Mouse (Mus musculus) hindbrain, embryonic 11.5 days (tissue): ENCODE data around the gene Rprd1b. TPM values are rescaled to one million over a fixed set of nuclear protein-coding genes. Genes with fewer than 3 reads are reported as not detected.

Source experiments
- ATAC-seq: fragments of 200-750 bp; cut with Nextera tagmentation; 2 replicates; pipeline ENCODE4 v1.8.0; 2017; ENCODE audit warnings: mild to moderate bottlenecking, moderate TSS enrichment, moderate library complexity; ENCODE audit not compliant: low FRiP score
- DNase-seq: peaks from one replicate; pipeline ENCODE4 v3.0.0-alpha.2; 2015; ENCODE audit warnings: low spot score
- H3K27ac ChIP-seq: fragments of 300-500 bp; sonication (generic); 2 replicates; pipeline ENCODE4 v1.5.1; 2014; ENCODE audit warnings: mild to moderate bottlenecking, low read depth, low read length
- H3K27me3 ChIP-seq: fragments of 300-500 bp; sonication (generic); 2 replicates; pipeline ENCODE4 v1.6.1; 2014; ENCODE audit warnings: mild to moderate bottlenecking, low read length, moderate library complexity, mixed read lengths; ENCODE audit not compliant: control insufficient read depth, insufficient read depth
- H3K36me3 ChIP-seq: fragments of 300-500 bp; sonication (generic); 2 replicates; pipeline ENCODE4 v1.6.1; 2014; ENCODE audit warnings: mild to moderate bottlenecking, low read length, moderate library complexity, mixed read lengths; ENCODE audit not compliant: control insufficient read depth, insufficient read depth
- H3K4me1 ChIP-seq: fragments of 300-500 bp; sonication (generic); replicated peaks from 2 replicates; pipeline ENCODE4 v1.6.1; 2014; ENCODE audit warnings: low read length, mixed read lengths; ENCODE audit not compliant: control insufficient read depth, insufficient read depth
- H3K4me2 ChIP-seq: fragments of 300-500 bp; sonication (generic); replicated peaks from 2 replicates; pipeline ENCODE4 v1.6.1; 2014; ENCODE audit warnings: mild to moderate bottlenecking, low read depth, low read length
- H3K4me3 ChIP-seq: fragments of 300-500 bp; sonication (generic); 2 replicates; pipeline ENCODE4 v1.5.1; 2014; ENCODE audit warnings: low read depth, low read length
- H3K9ac ChIP-seq: fragments of 300-500 bp; sonication (generic); 2 replicates; pipeline ENCODE4 v1.6.1; 2014; ENCODE audit warnings: low read depth, low read length
- H3K9me3 ChIP-seq: fragments of 300-500 bp; sonication (generic); 2 replicates; pipeline ENCODE4 v1.6.1; 2016; ENCODE audit warnings: low read length; ENCODE audit not compliant: control insufficient read depth
- WGBS: fragments of 180-500 bp; shearing (Covaris S2); extraction: QIAGEN DNeasy Blood & Tissue Kit; methylation state at CpG from one replicate; pipeline ENCODE4 v1.1.7; 2014; 5-methylcytosine and 5-hydroxymethylcytosine counted together
- polyA plus RNA-seq: library from polyadenylated mRNA; unstranded; fragments of >200 nt; fragmentation: Nextera tagmentation; extraction: Ambion mirVana; gene quantifications from 2 replicates; pipeline ENCODE4 v1.2.1, GENCODE M21; 2014

The Rprd1b gene
- polyA plus RNA-seq, 1 experiment from 2014 or later = 67.4 TPM

DNA sequence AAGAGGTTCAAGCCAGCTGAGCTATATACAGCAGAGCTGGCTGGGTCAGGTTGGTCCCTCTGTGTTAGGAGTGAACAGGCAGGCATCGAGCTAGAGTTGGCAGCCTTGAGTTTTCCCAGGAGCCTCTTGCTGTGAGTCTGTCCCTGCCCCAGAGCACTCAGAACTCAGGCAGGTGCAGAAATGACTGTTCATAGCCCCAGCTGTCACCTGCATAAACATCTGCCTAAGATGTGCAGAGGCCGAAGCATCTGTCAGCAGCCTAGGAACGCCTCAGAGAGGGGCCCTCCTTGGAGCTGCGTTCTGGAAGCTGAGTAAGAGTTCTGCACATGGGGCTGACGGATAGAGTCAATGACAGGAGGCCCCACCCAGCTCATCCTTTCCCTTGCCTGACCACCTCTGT, 86.6 kb downstream of the Rprd1b start:
- H3K27me3 ChIP-seq = no peaks in the 10 kb centered on the region
- no peaks in the 10 kb centered on the region; the same call in 1 of the 2 replicates for H3K4me1 ChIP-seq
- no peak overlapping the region for H3K4me2 ChIP-seq
- WGBS = 65% methylated on average over 5 of the region's 5 CpGs
- no peak overlapping the region for H3K4me3 ChIP-seq
- H3K9ac ChIP-seq = no peak overlapping the region
- ATAC-seq (no peak), DNase-seq (no peak)
- no peaks in the 10 kb centered on the region for H3K36me3 ChIP-seq
- H3K9me3 ChIP-seq = no peaks in the 10 kb centered on the region
- H3K27ac ChIP-seq = no peak overlapping the region

DNA sequence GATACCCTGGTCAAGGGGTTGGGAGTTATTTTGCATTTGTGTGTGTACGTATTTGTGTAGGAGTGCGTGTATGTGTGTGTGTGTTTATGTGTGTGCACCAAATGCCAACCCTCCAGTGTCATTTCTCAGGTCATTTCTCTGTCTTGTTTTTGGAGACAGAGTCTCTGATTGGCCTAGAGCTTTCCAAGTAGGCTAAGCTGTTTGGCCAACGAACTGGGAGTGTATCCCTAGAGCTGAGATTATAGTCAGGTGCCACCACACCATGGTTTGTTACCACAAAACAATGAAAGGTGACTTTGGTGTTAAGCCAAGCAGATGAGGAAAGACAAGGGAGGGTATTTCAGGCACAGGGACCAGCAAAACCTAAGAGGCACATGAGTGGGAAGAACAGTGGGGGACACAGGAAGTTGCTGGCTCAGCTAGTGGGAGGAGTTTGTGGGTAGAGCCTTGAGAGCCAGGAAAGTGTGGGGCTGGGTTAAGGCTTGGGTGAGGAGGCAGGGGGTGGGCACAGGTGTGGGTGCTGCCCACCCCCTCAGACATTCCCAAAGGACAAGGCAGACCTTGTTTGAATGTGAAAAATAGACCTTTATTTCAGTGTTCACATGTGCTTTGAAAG, 87.6 kb downstream of the Rprd1b start:
- Histone ChIP-seq H3K36me3 (no peaks in the 10 kb centered on the region), H3K27me3 (no peaks in the 10 kb centered on the region), H3K9ac (no peak overlapping the region), H3K4me3 (no peak overlapping the region), H3K4me2 (no peak overlapping the region), H3K27ac (no peak overlapping the region), H3K4me1 (no peaks in the 10 kb centered on the region; the same call in 1 of the 2 replicates), H3K9me3 (no peaks in the 10 kb centered on the region)
- 90% methylated on average over 3 of the region's 3 CpGs for WGBS
- ATAC-seq (no peak), DNase-seq (no peak)

GRCm38 (mm10) chr2:158116653-158117052, 88.4 kb downstream of the Rprd1b start:
- Histone ChIP-seq H3K4me2 (no peak overlapping the region), H3K27ac (no peak overlapping the region), H3K27me3 (no peaks in the 10 kb centered on the region), H3K9ac (no peak overlapping the region), H3K36me3 (no peaks in the 10 kb centered on the region), H3K4me1 (no peaks in the 10 kb centered on the region; the same call in 1 of the 2 replicates), H3K4me3 (no peak overlapping the region), H3K9me3 (no peaks in the 10 kb centered on the region)
- ATAC-seq (no peak), DNase-seq (no peak)
- 60% methylated on average over 6 of the region's 6 CpGs for WGBS

DNA sequence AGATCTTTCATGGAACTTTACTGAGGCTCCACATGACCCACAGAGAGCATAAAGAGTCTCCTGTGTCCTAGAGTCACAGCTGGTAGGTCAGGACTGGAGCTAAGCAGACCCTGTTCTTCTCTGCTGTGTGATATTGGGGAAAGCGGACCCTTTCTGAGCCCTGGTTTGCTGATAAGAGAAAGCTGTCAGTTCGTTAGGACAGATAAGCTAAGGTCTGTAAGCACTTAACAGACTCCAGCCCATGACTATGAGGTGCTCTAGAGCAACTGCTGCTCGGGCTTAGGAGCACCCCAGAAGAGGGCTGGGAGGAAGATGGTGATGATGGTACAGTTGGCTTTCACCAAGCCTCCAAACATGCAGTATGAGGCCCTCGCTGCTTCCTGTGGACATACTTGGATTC, 90.8 kb downstream of the Rprd1b start:
- no peak overlapping the region for H3K4me3 ChIP-seq
- no peak overlapping the region for H3K27ac ChIP-seq
- H3K27me3 ChIP-seq = no peaks in the 10 kb centered on the region
- no peak overlapping the region for H3K9ac ChIP-seq
- no peaks in the 10 kb centered on the region for H3K36me3 ChIP-seq
- no peak for ATAC-seq
- no peaks in the 10 kb centered on the region; the same call in 1 of the 2 replicates for H3K4me1 ChIP-seq
- 85% methylated on average over 4 of the region's 4 CpGs for WGBS
- no peak overlapping the region for H3K4me2 ChIP-seq
- no peaks in the 10 kb centered on the region for H3K9me3 ChIP-seq
- no peak for DNase-seq

GRCm38 (mm10) chr2:158120211-158120610, 91.9 kb downstream of the Rprd1b start:
- H3K4me1 ChIP-seq = no peaks in the 10 kb centered on the region; the same call in 1 of the 2 replicates
- ATAC-seq = no peak

DNA sequence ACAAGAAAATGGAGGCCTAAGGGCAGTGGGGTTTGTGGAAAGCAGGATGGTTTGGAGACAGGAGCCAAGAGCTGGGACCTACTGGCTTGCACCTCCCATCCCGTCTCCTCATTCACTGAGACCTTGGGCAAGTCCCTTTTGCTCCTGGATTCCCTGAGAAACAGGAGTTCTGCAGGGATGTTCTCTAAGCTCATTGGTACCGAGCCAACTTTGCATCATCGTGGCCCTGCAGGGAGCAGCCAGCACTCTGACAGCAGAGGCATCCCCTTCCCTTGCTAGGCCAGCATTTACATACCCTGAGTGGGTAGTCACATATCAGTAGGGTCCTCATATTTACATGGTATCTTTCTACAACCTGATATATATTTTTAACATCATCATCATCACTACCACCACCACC, 92.6 kb downstream of the Rprd1b start:
- no peaks in the 10 kb centered on the region for H3K27me3 ChIP-seq
- no peak overlapping the region for H3K4me3 ChIP-seq
- no peaks in the 10 kb centered on the region for H3K36me3 ChIP-seq
- H3K4me2 ChIP-seq = no peak overlapping the region
- WGBS = 88% methylated on average over 3 of the region's 3 CpGs
- no peak for ATAC-seq
- no peak for DNase-seq
- H3K4me1 ChIP-seq = no peaks in the 10 kb centered on the region; the same call in 1 of the 2 replicates
- H3K27ac ChIP-seq = no peak overlapping the region
- H3K9ac ChIP-seq = no peak overlapping the region
- H3K9me3 ChIP-seq = no peaks in the 10 kb centered on the region

More at GRCm38 (mm10) chr2:158120211-158120610, 91.9 kb downstream of the Rprd1b start:
- Histone ChIP-seq H3K9ac (no peak overlapping the region), H3K36me3 (no peaks in the 10 kb centered on the region), H3K27me3 (no peaks in the 10 kb centered on the region), H3K4me3 (no peak overlapping the region), H3K4me2 (no peak overlapping the region), H3K27ac (no peak overlapping the region), H3K9me3 (no peaks in the 10 kb centered on the region)
- WGBS = 88% methylated on average over 8 of the region's 8 CpGs
- no peak for DNase-seq

DNA sequence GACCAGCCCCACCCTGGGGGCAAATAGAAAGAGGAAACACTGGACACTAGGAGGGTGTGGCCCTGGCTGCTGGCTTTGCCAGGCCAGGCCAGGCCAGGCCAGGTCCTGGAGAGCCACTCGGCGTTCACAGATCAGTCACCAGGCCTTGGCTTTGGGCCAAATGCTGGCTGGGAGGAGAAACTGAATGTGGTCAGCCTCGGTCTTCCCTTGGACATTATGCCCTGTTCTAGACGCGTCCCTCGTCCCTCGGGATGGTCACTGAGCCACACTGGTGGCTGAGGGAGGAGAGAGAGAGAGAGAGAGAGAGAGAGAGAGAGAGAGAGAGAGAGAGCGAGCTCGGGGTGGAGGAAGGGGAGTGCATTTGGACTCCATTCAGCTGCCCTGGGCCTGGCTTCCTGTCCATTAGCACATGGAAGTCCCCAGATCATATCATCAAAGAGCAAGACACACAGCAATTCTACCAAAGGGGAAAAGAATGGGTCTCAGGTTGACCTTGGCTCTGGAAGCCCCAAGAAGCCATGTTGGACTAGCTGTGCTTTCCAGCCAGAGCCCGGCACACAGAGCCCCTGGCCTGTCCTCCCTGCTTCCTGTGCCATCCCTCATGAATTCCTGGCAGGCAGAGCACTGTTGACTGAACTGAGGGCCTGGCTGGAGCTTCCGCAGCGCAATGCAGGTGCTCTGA, 93.5 kb downstream of the Rprd1b start:
- H3K9me3 ChIP-seq = no peaks in the 10 kb centered on the region
- DNase-seq = no peak
- H3K27ac ChIP-seq = no peak overlapping the region
- no peaks in the 10 kb centered on the region for H3K27me3 ChIP-seq
- H3K4me2 ChIP-seq = no peak overlapping the region
- no peaks in the 10 kb centered on the region; the same call in 1 of the 2 replicates for H3K4me1 ChIP-seq
- no peak overlapping the region for H3K4me3 ChIP-seq
- 90% methylated on average over 12 of the region's 12 CpGs for WGBS
- no peak overlapping the region for H3K9ac ChIP-seq
- no peak for ATAC-seq
- H3K36me3 ChIP-seq = no peaks in the 10 kb centered on the region

DNA sequence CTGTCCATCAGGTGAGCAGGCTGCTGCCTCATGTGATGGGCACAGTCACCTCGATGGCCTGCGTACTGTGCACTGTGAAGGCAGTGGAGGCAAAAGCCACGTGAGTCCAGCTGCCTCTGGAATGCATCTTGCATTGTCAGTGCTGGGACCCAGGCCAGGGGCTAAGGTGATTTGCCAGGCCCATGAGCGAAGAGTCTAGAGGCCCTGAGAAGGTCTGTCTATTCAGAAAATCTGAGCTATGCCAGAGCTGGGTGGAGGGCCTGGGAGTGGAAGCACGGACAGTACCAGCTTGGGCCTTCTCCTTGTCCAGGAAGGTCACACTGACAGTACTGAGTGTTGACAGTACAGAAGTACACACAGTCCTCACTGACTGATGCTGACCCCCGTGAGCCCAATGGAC, 94.5 kb downstream of the Rprd1b start:
- H3K9me3 ChIP-seq = no peaks in the 10 kb centered on the region
- no peak overlapping the region for H3K4me3 ChIP-seq
- H3K9ac ChIP-seq = no peak overlapping the region
- WGBS = 85% methylated on average over 6 of the region's 6 CpGs
- DNase-seq = no peak
- H3K4me1 ChIP-seq = no peaks in the 10 kb centered on the region; the same call in 1 of the 2 replicates
- H3K27ac ChIP-seq = no peak overlapping the region
- no peak for ATAC-seq
- no peak overlapping the region for H3K4me2 ChIP-seq
- H3K36me3 ChIP-seq = no peaks in the 10 kb centered on the region
- H3K27me3 ChIP-seq = no peaks in the 10 kb centered on the region

DNA sequence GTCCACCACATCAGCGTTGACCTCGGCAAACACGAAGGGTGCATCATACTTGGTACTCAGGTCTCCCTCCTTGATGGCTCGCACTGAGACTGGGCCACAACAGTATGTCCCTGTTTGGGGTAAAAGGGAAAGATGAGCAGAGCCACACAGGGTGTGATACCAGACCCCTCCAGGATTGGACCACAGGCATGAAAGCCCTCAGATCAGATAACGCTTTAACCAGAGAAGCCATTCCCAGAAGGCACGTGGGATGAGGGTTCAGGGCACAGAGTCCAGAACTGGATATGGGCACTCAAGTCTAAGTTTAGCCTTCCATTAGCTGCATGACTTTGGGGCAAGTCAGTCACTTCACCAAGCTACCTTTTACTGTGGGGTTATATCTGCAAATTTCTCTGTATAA, 98.9 kb downstream of the Rprd1b start:
- H3K4me1 ChIP-seq = peaks cover 2% of the 10 kb centered on the region; the same call in 1 of the 2 replicates
- DNase-seq = no peak
- no peaks in the 10 kb centered on the region for H3K9me3 ChIP-seq
- ATAC-seq = no peak
- H3K4me2 ChIP-seq = no peak overlapping the region
- no peak overlapping the region for H3K9ac ChIP-seq
- no peak overlapping the region for H3K4me3 ChIP-seq
- H3K36me3 ChIP-seq = no peaks in the 10 kb centered on the region
- no peak overlapping the region for H3K27ac ChIP-seq
- no peaks in the 10 kb centered on the region for H3K27me3 ChIP-seq
- 90% methylated on average over 6 of the region's 6 CpGs for WGBS
